Mouse (Mus musculus) E14TG2a.4 (cell line): ENCODE data around the gene H2afy.
A peak's percentile ranks its signal among the peaks of the same experiment; 100 is the strongest.

Source experiments
- H3K27me3 ChIP-seq: 2 replicates; pipeline ENCODE4 v1.6.1; 2014; ENCODE audit warnings: low read length, control low read depth; ENCODE audit not compliant: insufficient read depth
- H3K36me3 ChIP-seq: 2 replicates; pipeline ENCODE4 v1.6.1; 2014; ENCODE audit warnings: low read length, control low read depth; ENCODE audit not compliant: insufficient read depth
- H3K4me1 ChIP-seq: replicated peaks from 2 replicates; pipeline ENCODE4 v1.6.1; 2014; ENCODE audit warnings: low read depth, low read length, control low read depth
- H3K4me3 ChIP-seq: replicated peaks from 2 replicates; pipeline ENCODE4 v1.5.1; 2014; ENCODE audit warnings: mild to moderate bottlenecking, low read length
- H3K9me3 ChIP-seq: 2 replicates; pipeline ENCODE4 v1.6.1; 2014; ENCODE audit warnings: low read length, control low read depth
- CTCF ChIP-seq: conservative IDR thresholded peaks from 2 replicates; pipeline ENCODE4 v1.5.1; 2014; ENCODE audit warnings: low read length
- NANOG ChIP-seq: IDR thresholded peaks from 2 replicates; pipeline ENCODE4 v1.6.1; 2014; ENCODE audit warnings: borderline replicate concordance, low read length, mixed read lengths
- POU5F1 ChIP-seq: IDR thresholded peaks from 2 replicates; pipeline ENCODE4 v1.6.1; 2014; ENCODE audit warnings: low read length, borderline replicate concordance

Gene H2afy

DNA sequence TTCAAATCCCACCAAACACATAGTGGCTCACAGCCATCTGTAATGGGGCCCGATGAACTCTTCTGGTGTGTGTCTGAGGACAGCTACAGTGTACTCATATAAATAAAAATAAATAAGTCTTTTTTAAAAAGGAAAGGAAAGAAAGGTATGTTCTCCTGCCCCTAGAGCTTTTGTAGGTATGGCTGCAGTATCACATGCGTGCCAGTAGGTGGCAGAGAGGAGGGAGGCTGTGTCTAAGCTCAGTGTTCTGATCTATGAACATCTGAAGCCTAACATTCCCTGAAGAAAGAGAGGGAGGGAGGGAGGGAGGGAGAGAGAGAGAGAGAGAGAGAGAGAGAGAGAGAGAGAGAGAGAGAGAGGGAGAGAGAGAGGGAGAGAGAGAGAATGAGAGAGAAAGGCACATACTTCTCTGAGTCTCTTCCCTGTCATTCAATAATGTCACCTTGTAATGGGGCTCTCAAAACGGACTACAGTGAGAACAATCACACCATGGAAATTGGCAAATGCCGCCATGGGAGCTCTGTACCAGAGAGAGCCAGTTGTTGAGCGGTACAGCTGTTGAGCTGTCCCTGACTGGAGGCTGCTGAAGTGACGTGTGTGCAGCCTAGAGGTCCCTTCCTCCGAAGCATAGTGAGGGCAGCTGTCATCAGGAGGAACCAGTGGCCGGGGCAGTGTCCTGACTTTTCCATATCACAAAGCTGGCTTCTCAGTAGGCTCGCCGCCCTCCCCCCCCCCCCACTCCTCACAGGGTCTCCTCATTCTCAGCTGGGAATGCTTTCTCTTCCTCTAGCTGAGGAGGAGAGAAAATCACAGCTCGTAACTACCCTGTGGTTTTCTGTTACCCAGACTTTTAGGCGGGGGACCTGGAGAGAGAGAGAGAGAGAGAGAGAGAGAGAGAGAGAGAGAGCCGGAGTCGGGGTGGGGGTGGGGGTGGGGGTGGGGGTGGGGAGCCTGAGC lies 31.6 kb upstream of the H2afy start:
- no peak overlapping the region for H3K4me3 ChIP-seq
- peaks cover 3% of the 10 kb centered on the region for H3K4me1 ChIP-seq
- TF ChIP-seq POU5F1 (no peak), CTCF (peak; percentile 63)
- H3K9me3 ChIP-seq = no peaks in the 10 kb centered on the region
- H3K36me3 ChIP-seq = no peaks in the 10 kb centered on the region
- peaks cover 50% of the 10 kb centered on the region for H3K27me3 ChIP-seq

- Histone ChIP-seq H3K36me3 (no peaks in the 10 kb centered on the region), H3K9me3 (no peaks in the 10 kb centered on the region), H3K27me3 (peaks cover 43% of the 10 kb centered on the region), H3K4me1 (peaks cover 3% of the 10 kb centered on the region), H3K4me3 (no peak overlapping the region)
- TF ChIP-seq POU5F1 (no peak), NANOG (no peak)
Measured at GRCm38 (mm10) chr13:56165561-56165960, 29.4 kb upstream of the H2afy start.

DNA sequence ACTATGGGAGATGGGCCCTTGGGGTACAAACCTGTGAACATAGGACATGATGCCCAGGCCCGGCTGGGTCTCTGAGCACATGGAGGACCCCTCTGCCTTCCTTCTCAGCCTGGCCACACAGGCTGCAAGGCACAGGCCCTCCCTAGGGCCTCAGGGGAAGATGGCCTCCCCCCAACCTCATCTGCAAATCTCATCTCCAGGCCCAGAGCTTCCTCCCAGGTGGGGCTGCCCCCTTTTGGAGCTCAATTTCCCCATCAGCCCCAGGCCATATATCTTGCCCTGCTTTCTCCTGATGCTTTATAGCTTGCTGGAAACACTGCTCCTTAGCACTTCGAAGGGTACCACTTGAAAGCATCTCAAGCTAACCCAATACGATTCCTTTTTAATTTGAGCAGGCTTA lies 28.2 kb upstream of the H2afy start:
- Histone ChIP-seq H3K4me1 (peaks cover 13% of the 10 kb centered on the region), H3K36me3 (no peaks in the 10 kb centered on the region), H3K27me3 (peaks cover 44% of the 10 kb centered on the region), H3K9me3 (no peaks in the 10 kb centered on the region), H3K4me3 (no peak overlapping the region)
- TF ChIP-seq POU5F1 (no peak), CTCF (no peak), NANOG (no peak)

GRCm38 (mm10) chr13:56163751-56164150 lies 27.6 kb upstream of the H2afy start:
- Histone ChIP-seq H3K36me3 (no peaks in the 10 kb centered on the region), H3K4me1 (peaks cover 19% of the 10 kb centered on the region), H3K9me3 (no peaks in the 10 kb centered on the region), H3K4me3 (no peak overlapping the region), H3K27me3 (peaks cover 38% of the 10 kb centered on the region)
- TF ChIP-seq POU5F1 = no peak

GRCm38 (mm10) chr13:56162859-56163258 lies 26.7 kb upstream of the H2afy start:
- Histone ChIP-seq H3K4me1 (peaks cover 22% of the 10 kb centered on the region), H3K9me3 (no peaks in the 10 kb centered on the region), H3K36me3 (no peaks in the 10 kb centered on the region), H3K4me3 (no peak overlapping the region), H3K27me3 (peaks cover 38% of the 10 kb centered on the region)
- TF ChIP-seq POU5F1 (no peak), CTCF (no peak), NANOG (no peak)

- H3K36me3 ChIP-seq = no peaks in the 10 kb centered on the region
- TF ChIP-seq CTCF = no peak
- no peak for TF ChIP-seq POU5F1
- TF ChIP-seq NANOG = no peak
- H3K4me3 ChIP-seq = peak overlapping the region; percentile 43; the same call in 1 of the 2 replicates
- H3K9me3 ChIP-seq = no peaks in the 10 kb centered on the region
- peaks cover 20% of the 10 kb centered on the region for H3K4me1 ChIP-seq
- H3K27me3 ChIP-seq = peaks cover 59% of the 10 kb centered on the region
Measured at GRCm38 (mm10) chr13:56159614-56160363, 23.6 kb upstream of the H2afy start.

DNA sequence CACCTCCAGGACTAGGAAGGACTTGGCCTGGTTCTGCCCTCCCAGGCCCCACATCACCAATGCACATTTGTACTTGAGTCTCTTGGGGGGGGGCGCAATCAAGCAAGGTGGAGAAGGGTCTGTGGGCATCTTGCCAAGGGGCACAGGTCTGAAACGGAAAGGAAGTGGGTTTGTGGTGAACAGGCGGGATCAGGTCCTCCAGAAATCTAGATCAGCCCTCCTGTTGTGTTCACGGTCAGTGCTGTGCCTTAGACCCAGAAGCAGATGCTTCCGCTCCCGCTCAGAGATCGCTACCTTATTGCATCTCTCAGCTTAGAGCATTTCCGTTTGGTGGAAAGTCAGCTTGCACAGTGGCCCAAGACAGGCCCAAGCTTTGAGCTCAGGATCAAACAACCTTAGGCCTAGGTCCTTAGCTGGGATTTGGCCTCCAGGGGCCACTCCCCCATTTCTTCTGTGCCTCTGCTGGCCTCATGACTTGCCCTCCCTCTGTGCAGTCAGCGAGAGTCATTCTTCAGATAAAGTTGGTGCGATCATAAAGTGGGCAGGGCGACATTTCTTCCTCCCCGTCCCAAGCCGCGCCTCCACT lies 22.9 kb upstream of the H2afy start:
- Histone ChIP-seq H3K4me1 (peaks cover 20% of the 10 kb centered on the region), H3K4me3 (peak overlapping the region; percentile 43), H3K36me3 (no peaks in the 10 kb centered on the region), H3K27me3 (peaks cover 56% of the 10 kb centered on the region), H3K9me3 (no peaks in the 10 kb centered on the region)
- TF ChIP-seq POU5F1 (no peak), NANOG (no peak), CTCF (no peak)

DNA sequence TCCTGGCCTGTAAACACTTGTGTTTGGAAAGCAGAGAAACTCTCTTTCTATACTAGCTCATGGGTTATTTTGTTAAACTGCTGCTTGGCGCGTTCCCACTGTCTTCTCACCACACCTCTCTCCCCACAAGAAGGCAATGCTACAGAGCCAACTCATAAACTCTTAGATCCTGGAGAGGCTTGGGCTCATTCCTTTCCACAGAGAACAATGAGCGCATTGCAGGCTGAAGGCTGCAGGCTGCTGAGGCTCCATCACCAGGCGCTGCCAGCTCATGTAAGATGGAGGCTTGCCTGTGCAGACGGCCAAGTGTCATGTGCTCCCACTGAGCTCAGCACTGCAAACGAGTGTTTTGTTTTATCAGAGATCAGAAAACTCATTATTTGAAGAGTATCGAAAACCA lies 19.5 kb upstream of the H2afy start:
- no peaks in the 10 kb centered on the region for H3K36me3 ChIP-seq
- no peaks in the 10 kb centered on the region for H3K9me3 ChIP-seq
- H3K4me3 ChIP-seq = no peak overlapping the region
- H3K27me3 ChIP-seq = peaks cover 53% of the 10 kb centered on the region
- peaks cover 30% of the 10 kb centered on the region for H3K4me1 ChIP-seq
- no peak for TF ChIP-seq NANOG
- no peak for TF ChIP-seq CTCF
- no peak for TF ChIP-seq POU5F1
